Mouse (Mus musculus): ENCODE measurements around the gene Pfn3.

- no peak for TF ChIP-seq FOSL1 (IDR thresholded peaks at IDR 0.05; ENCODE audit: insufficient read depth, low read length, poor library complexity, severe bottlenecking)
- no peak for TF ChIP-seq CTCF (IDR thresholded peaks at IDR 0.05; ENCODE audit: control insufficient read depth, insufficient read depth, insufficient read length)
- no peak for TF ChIP-seq MAX (IDR thresholded peaks at IDR 0.05)
- TF ChIP-seq USF1 (IDR thresholded peaks at IDR 0.05; ENCODE audit: low read depth): no peak
- no peak for TF ChIP-seq MYOG (IDR thresholded peaks at IDR 0.05; ENCODE audit: control insufficient read depth, extremely low read depth, insufficient read length)
These were observed 43.3 kb downstream of the Pfn3 start for GRCm38 (mm10) chr13:55371740-55372139.

Measured in C2C12 (cell line).